Mouse (Mus musculus) adrenal gland, adult 2 months (tissue): ENCODE results near the gene Tmem185b. TPM values are rescaled to one million over a fixed set of nuclear protein-coding genes. Genes with fewer than 3 reads are reported as not detected.
A peak's percentile ranks its signal among the peaks of the same experiment; 100 is the strongest.

Source experiments
- DNase-seq: peaks from one replicate; pipeline ENCODE4 v3.0.0; 2021
- polyA plus RNA-seq: library from polyadenylated mRNA; depleted of rRNA; stranded (reverse); fragments of >200 nt; gene quantifications from 2 replicates; pipeline ENCODE4 v1.2.3, GENCODE M21; 2012
- total RNA-seq, 2 experiments: library from RNA; stranded (reverse); gene quantifications; 2 replicates each; pipeline ENCODE4 v1.2.3; 2021

Gene Tmem185b
- total and polyA plus RNA-seq, 3 experiments = 18.3 to 56.5 (median 26.8) TPM

- DNase-seq = no peak
Measured at GRCm38 (mm10) chr1:119503181-119503580, 22.8 kb upstream of the Tmem185b start.

GRCm38 (mm10) chr1:119503808-119504207 lies 22.2 kb upstream of the Tmem185b start:
- DNase-seq = peak; percentile 46

DNA sequence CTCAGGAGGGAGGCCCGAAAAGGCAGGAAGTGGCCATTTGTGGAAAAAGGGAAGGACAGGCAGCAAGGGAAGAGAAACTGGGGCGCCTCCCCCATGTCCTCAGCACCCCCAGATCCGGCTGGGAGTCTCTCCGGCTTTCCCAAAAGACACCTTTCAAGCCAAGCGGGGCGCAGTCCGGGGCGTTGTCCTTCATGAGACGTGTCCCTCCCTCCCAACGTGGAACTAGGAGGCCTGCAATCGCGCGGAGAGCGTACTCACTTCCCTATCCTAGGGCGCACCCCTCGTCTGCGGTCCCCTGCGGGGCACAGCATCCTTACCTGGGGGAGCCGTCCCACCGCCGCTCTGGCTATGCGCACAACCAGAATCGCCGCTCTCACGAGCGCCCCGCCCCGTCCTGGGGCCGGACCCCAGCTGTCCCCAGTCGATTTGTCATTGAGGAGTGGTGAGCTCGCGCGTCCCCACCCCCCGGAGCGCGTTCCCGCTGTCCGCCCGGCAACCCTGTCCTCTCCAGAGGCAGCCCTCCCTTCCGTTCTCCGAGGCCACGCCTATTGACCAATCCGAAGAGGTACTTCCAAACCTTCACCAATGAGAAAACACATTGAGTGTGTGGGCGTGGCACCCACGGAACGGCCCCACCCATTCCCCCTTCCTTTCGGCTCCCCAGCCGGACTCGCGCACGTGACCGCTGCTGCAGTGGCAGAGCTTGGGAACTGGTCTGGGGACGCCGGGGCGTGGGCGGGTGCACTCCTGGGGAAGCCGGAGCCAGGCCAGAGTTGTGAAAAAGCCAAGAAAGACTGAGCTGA lies 21.5 kb upstream of the Tmem185b start, which contains the start of gene Ralb:
TSS of gene Ralb (minus strand) at position 535 of the 803 bp plus-strand sequence.
- DNase-seq = peak; percentile 99

DNA sequence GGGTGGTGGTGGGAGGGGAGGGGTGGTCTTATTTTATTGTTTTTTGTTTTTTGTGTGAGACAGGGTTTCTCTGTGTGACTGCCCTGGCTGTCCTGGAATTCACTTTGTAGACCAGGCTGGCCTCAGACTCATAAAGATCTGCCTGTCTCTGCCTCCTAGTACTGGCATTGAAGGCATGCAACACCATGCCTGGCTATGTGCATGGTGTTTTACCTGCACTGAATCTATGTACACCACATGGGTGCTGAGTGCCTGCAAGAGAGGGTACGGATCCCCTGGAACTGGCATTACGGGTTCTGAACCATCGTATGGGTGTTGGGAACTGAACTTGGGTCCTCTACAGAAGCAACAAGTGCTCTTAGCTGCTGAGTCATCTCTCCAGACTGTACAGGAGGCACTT lies 20.0 kb upstream of the Tmem185b start:
- no peak for DNase-seq

GRCm38 (mm10) chr1:119508548-119508947 lies 17.4 kb upstream of the Tmem185b start:
- DNase-seq = peak; percentile 52

- peak; percentile 84 for DNase-seq
Measured at GRCm38 (mm10) chr1:119509474-119509873, 16.5 kb upstream of the Tmem185b start.

GRCm38 (mm10) chr1:119510409-119510808 lies 15.6 kb upstream of the Tmem185b start:
- no peak for DNase-seq

GRCm38 (mm10) chr1:119510857-119511256 lies 15.1 kb upstream of the Tmem185b start:
- no peak for DNase-seq

DNA sequence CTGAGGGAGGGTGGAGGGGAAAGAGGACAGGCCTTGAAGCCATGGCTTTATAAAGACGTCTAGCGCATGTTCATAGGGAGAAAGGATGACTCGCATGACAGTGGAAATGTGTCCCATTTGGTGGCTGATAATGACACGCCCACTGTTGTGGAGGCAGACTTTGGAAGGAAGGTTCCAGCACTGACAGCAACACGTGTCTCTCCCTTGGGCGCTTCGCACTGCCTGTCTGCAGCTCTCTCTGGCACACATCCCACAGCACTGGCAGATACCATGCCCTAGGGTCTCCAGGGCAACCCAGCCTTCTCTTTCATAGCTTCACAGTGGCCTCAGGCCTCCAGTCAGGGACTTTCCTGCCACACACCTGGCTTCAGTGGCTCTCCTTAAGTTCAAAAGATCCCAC lies 7.9 kb upstream of the Tmem185b start:
- DNase-seq = no peak

DNA sequence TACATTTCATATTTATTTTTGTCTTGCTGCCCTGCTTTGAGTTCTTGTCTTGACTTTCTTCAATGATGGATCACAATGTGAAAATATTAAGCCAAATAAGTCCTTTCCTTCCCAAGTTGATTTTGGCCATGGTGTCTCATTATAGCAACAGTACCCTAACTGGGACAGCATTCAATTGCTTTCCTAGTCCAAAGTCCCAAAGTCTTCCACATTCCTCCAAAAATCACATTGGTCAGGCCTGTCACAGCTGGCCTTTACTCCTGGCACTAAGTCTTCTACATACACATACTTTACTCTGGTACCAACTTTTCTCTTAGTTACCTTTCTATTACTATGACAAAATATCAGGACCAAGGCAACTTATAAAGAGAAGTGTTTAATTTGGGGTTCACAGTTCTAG lies 7.2 kb upstream of the Tmem185b start:
- no peak for DNase-seq

GRCm38 (mm10) chr1:119519286-119519685 lies 6.7 kb upstream of the Tmem185b start:
- no peak for DNase-seq

- no peak for DNase-seq
Measured at GRCm38 (mm10) chr1:119521029-119521428, 4.9 kb upstream of the Tmem185b start.

GRCm38 (mm10) chr1:119521681-119522080 lies 4.3 kb upstream of the Tmem185b start:
- DNase-seq = no peak

- no peak for DNase-seq
Measured at GRCm38 (mm10) chr1:119522726-119523125, 3.2 kb upstream of the Tmem185b start.

- DNase-seq = no peak
Measured at GRCm38 (mm10) chr1:119523369-119523768, 2.6 kb upstream of the Tmem185b start.

GRCm38 (mm10) chr1:119523826-119524225 lies 2.1 kb upstream of the Tmem185b start:
- no peak for DNase-seq

DNA sequence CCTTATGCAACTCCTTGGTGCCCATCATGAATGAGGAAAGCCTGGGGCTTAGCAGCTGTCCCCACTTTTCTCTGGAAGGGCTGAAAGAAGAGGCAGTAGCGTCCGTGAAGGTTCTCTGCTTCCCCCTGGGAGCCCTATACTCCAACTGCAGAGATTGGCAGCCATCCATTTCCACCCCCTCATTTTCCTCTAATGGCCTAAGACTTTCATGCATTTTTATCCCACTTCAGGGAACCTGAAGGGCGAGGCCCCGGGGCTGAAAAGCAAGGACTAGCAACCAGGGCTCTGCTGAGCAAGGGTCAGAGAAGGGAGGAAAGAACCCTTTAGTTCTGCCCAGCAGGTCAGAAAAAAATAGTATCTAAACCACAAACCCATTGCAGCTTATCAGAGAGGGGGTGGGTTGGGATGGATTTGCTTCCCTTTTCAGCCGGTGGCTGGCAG lies 936 bp upstream of the Tmem185b start:
- no peak for DNase-seq

GRCm38 (mm10) chr1:119530941-119531340 lies 5.0 kb downstream of the Tmem185b start:
- DNase-seq = no peak

GRCm38 (mm10) chr1:119532165-119532564 lies 6.2 kb downstream of the Tmem185b start:
- no peak for DNase-seq

- DNase-seq = no peak
Measured at GRCm38 (mm10) chr1:119533093-119533805, 7.3 kb downstream of the Tmem185b start.

DNA sequence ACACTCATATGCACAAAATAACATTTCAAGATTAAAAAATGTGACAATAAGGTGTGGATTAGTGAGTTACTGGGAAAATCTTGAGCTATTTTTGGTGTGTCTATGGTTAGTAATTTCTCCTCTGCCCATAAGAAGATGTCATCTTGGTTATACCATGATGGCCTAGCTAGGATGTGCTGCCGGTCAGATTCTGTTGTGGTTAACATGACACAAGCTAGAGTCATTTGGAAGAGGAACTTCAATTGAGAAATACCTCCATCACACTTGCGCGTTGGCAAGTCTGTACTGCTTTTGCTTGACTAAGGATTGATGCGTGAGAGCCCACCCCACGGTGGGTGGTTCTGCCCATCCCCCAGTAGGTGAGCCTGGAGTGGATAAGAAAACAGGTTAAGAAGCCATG lies 8.4 kb downstream of the Tmem185b start:
- no peak for DNase-seq

GRCm38 (mm10) chr1:119536122-119536521 lies 10.2 kb downstream of the Tmem185b start:
- DNase-seq = no peak

GRCm38 (mm10) chr1:119537651-119538050 lies 11.7 kb downstream of the Tmem185b start:
- no peak for DNase-seq
